Mouse (Mus musculus) neutrophil, adult 59 days (primary cell): ENCODE measurements around the gene Leo1. TPM values are rescaled to one million over a fixed set of nuclear protein-coding genes. Genes with fewer than 3 reads are reported as not detected.

Source experiments
- total RNA-seq, 2 experiments: library from RNA; stranded (reverse); gene quantifications; 1 replicate in 1 of 2; 2 replicates in 1 of 2; pipeline ENCODE4 v1.2.4; 2023

Gene Leo1
- total RNA-seq, result 10 to 100 TPM; 12.1 to 13.2 TPM

GRCm38 (mm10) chr9:75440796-75441666 is at the start of gene Leo1:
Gene Leo1 (plus strand): TSS chr9:75441524.

GRCm38 (mm10) chr9:75409852-75410378 is 31.4 kb upstream of the Leo1 start, which contains the start of gene Mapk6:
Gene Mapk6 (minus strand): TSS chr9:75410005.

Other genes with a start within 250 kb of the Leo1 start
- gene Myo5c, start 209.5 kb upstream of the Leo1 start, total RNA-seq, result not detected
- under 1 TPM; 0.71 to 0.73 TPM for gene Gnb5, start 135.2 kb upstream of the Leo1 start, total RNA-seq
- not detected for gene Bcl2l10, start 93.8 kb upstream of the Leo1 start, total RNA-seq
- 10 to 100 TPM; 59.8 to 74.4 TPM for gene Mapk6, start 31.5 kb upstream of the Leo1 start, total RNA-seq
- gene Tmod3, start 118.1 kb downstream of the Leo1 start, total RNA-seq, result 10 to 100 TPM; 80.7 to 90.7 TPM
- gene Tmod2, start 169.8 kb downstream of the Leo1 start, total RNA-seq, result not detected
- gene Lysmd2, start 184.2 kb downstream of the Leo1 start, total RNA-seq, result not detected
- gene Scg3, start 242.5 kb downstream of the Leo1 start, total RNA-seq, result not detected